Mouse (Mus musculus) embryonic fibroblast, embryonic 13.5 days (primary cell): ENCODE measurements at regions not wholly inside any gene's neighbourhood (a gene's known extent, or its start where the extent isn't known, plus 50 kb on each side); places are given as distances from the start of the nearest gene placed in this dataset.

ENCODE experiments used
- CTCF ChIP-seq: IDR thresholded peaks from 2 replicates; pipeline ENCODE4 v1.5.1; 2011; ENCODE audit warnings: mild to moderate bottlenecking, control low read depth, low read length, moderate library complexity, borderline replicate concordance; ENCODE audit not compliant: insufficient read depth
- POLR2A ChIP-seq: IDR thresholded peaks from 2 replicates; pipeline ENCODE4 v1.6.1; 2011; ENCODE audit warnings: low read depth, mild to moderate bottlenecking, control low read depth, low read length, moderate library complexity

DNA sequence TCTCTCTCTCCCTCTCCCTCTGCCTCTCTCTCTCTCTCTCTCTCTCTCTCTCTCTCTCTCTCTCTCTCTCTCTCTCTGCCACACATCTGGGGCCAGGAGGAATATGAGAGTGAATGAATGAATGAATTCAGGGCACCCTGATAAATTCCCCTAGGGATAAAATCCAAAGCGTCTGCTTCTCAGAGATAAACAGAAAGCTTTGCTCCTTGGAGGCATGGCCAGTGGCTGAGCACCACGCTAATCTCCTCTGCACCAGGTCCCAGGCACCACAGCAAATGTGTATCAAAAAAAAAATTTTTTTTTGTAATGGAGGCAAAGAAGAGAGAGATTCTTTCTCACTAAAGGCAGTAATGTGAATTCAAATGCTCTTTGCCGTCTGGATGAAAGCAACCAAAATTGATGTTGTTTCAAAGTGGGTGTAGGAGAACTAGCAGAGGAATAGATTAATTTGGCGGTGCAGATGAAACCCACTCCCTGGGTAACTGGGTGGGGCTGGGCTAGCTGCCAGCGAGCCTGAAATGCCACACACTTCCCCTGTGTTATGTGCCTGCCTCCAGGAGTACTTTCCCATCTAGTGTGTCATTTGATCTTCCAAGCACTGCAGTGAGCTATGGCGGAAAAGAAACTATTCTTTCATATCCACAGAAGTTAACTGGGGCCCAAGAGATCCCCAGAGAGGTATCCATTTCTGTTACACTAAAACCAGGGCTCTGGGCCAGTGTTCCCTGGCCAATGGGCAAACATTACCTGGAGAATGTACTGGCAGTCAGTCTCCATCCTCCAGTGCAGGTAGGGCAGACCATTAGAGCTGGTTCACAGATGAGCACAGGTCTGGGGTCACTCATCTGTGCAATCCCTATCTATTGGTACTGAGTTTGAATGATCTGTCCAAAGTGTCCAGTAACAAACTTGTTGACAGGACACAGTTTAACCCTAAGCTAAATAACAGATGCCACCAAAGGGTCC, 89.6 kb upstream of the Kirrel3 start:
- TF ChIP-seq CTCF (no peak), POLR2A (no peak)
